Mouse (Mus musculus) heart, postnatal 0 days (tissue): Measurements from ENCODE around the gene Cd40.

Experiments used
- CTCF ChIP-seq: IDR thresholded peaks from 2 replicates; pipeline ENCODE4 v1.5.1; 2016; ENCODE audit warnings: antibody characterized with exemption, control low read depth, low read depth
- EP300 ChIP-seq: IDR thresholded peaks from 2 replicates; pipeline ENCODE4 v1.6.1; 2016; ENCODE audit warnings: antibody characterized with exemption, low read depth

DNA sequence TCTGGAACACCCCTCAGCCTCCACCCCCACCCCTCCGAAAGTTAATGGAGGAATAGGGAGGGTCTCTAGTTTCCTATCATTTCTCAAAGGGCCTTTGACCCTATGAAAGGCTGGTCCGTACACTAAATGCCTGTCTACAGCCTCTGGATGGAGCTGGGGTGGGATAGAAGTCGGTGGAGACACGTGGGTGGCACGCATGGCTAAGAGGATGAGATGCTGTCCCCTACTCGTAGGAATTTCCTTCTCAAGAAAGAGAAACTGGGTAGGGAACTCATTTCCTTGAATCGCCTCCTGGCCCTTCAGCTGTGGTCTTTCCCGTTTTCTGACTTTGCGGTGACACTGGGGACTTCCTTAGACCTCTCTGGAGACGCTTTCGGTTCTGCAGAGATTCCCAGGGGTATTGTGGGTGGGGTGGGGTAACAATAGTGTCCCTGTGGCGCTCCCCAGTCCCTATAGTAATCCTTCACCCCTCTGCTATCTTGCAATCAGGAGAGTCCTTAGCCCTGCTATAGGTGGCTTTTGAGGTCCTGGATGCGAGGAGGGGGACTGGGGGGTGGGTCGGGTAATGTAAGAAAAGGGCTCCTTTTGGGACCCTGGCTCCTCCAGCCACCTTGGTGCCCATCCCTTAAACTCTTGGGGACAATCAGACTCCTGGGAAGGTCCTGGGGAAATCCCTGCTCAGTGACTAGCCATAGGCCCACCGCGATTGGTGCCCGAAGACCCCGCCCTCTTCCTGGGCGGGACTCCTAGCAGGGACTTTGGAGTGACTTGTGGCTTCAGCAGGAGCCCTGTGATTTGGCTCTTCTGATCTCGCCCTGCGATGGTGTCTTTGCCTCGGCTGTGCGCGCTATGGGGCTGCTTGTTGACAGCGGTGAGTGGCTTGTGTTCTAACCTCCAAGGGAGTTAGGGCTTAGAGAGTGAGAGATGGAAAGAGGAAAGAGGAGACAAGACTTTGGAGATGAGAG is at the start of gene Cd40:
- TF ChIP-seq CTCF, result no peak
- no peak for TF ChIP-seq EP300
